Mouse (Mus musculus) heart, postnatal 0 days (tissue): Measurements from ENCODE around the gene Srd5a1.

Experiments used
- CTCF ChIP-seq: IDR thresholded peaks from 2 replicates; pipeline ENCODE4 v1.5.1; 2016; ENCODE audit warnings: antibody characterized with exemption, control low read depth, low read depth
- EP300 ChIP-seq: IDR thresholded peaks from 2 replicates; pipeline ENCODE4 v1.6.1; 2016; ENCODE audit warnings: antibody characterized with exemption, low read depth

GRCm38 (mm10) chr13:69591338-69591737 is 19.9 kb downstream of the Srd5a1 start:
- TF ChIP-seq EP300 = no peak
- no peak for TF ChIP-seq CTCF
